Mouse (Mus musculus) bone marrow macrophage, adult 2 months (primary cell): ENCODE measurements around the gene Scn10a. TPM values are rescaled to one million over a fixed set of nuclear protein-coding genes. Genes with fewer than 3 reads are reported as not detected.

Experiments used
- H3K27ac ChIP-seq: 2 replicates; pipeline ENCODE4 v1.5.1; 2012; ENCODE audit warnings: low read depth, low read length; ENCODE audit not compliant: insufficient read depth
- H3K4me1 ChIP-seq: 2 replicates; pipeline ENCODE4 v1.6.1; 2012; ENCODE audit warnings: low read length; ENCODE audit not compliant: control insufficient read depth, insufficient read depth
- H3K4me3 ChIP-seq: 2 replicates; pipeline ENCODE4 v1.5.1; 2012; ENCODE audit warnings: mild to moderate bottlenecking, low read length, moderate library complexity; ENCODE audit not compliant: insufficient read depth
- CTCF ChIP-seq: IDR thresholded peaks from 2 replicates; pipeline ENCODE4 v1.5.1; 2012; ENCODE audit warnings: low read depth, mild to moderate bottlenecking, low read length, moderate library complexity
- POLR2A ChIP-seq: IDR thresholded peaks from 2 replicates; pipeline ENCODE4 v1.6.1; 2012; ENCODE audit warnings: mild to moderate bottlenecking, low read depth, low read length, borderline replicate concordance
- polyA plus RNA-seq: library from polyadenylated mRNA; stranded (reverse); fragments of >200 nt; gene quantifications from 2 replicates; pipeline ENCODE4 v1.2.4, GENCODE M21; 2012; ENCODE audit not compliant: missing spikeins, insufficient read depth, insufficient read length

Gene Scn10a
- polyA plus RNA-seq, 1 experiment: not detected

DNA sequence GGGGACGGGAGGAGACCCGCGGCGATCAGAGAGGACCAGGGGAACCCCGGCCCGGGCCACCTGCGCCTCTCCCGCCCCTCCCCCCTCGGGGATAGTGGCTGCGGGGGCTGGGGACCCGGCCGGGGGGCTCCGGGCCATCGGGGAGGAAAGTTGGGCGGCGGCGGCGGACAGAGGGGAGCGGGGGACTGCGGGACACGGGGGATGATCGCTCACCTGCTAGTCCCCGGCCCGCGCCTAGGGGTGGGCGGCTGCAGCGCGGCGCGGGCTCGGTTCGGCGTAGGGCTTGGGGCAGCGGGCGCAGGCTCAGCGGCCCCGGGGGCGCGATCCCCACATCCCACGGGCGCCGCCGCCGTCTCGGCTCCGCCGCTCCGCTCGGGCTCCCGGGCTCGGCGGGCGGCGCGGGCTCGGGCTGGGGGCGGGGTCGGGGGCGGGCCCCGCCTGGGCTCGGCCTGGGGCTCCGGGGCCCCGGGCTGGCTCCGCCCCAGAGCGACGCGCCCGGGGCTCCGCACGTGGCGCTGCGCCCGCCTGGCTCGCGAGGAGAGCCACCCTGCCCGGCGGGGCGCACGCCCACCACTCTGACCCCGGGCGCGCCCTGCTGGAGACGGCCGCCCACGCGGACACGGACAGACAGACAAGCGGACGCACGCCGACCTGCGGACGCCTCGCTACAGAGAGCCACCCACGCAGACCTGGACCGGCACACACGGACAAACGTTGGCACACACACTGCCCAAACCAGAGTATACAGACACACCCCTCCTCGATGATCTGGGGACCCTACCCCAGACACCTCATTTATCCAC is 140.3 kb downstream of the Scn10a start, which contains the start of gene Scn5a:
Gene Scn5a (minus strand): TSS at position 381 of the 803 bp plus-strand sequence.
- H3K4me1 ChIP-seq: no peaks in the 10 kb centered on the region
- H3K27ac ChIP-seq: no peak within 1 kb of the TSS
- no peak within 1 kb of the TSS for H3K4me3 ChIP-seq
- TF ChIP-seq POLR2A: no peak
- TF ChIP-seq CTCF: no peak

DNA sequence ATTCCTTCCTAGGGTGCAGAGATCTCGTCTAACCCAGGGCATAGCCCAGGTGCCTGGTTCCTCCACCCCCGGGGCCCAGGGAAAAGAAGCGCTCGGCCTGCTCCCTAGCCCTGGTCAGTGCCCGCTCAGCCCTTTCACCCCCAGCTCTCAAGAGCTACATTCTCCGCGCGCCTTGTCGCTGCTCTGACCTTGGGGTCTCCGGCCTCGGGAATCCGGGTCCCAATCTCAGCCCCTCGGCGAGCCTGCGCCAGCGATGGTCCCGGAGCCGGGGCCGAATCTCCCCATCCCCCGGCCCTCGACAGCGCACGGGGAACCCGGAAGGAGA is 140.8 kb downstream of the Scn10a start:
- Histone ChIP-seq H3K4me3 (no peak overlapping the region), H3K4me1 (no peaks in the 10 kb centered on the region), H3K27ac (no peak overlapping the region)
- no peak for TF ChIP-seq POLR2A
- TF ChIP-seq CTCF: no peak

DNA sequence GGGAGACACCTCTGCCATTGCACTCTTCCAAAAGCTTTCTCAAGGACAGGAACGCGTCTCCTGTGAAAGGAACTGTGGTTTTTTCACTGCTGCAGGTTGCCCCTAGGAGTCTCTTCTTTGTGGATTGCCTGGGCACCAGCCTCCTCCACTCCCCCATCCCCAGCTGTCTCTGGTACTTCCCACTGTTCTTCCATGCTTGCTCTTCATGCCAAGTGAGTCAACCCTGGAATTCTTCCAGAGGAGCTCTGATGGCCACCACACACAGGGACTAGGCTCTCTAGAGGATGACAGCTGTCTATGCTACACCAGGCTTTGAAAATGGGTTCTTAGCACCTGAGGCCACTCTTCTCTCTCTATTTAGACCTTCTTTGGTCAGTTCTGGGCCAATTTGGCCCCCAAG is 142.1 kb downstream of the Scn10a start:
- TF ChIP-seq POLR2A (no peak), CTCF (no peak)
- Histone ChIP-seq H3K4me1 (no peaks in the 10 kb centered on the region), H3K4me3 (no peak overlapping the region), H3K27ac (no peak overlapping the region)

DNA sequence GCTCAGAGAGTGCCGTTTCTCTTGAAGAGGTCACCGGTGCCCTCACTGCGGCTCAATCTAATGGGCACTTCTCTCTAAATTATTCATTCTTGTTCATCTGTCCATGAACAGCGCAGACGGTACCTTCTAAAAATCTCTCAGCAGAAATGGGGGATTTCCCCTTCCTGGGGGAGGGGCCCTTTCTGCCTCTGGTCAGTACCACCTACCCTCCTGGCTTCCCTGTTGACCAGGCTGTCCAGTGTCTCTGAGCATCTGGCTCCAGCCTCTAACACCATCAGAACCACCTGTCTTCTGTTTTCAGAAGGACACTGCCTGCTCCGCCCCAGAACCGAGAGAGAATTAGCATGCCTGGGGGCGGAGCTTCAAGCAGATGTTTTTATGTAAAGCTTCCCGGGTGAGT is 143.4 kb downstream of the Scn10a start:
- Histone ChIP-seq H3K4me1 (no peaks in the 10 kb centered on the region), H3K27ac (no peak overlapping the region), H3K4me3 (no peak overlapping the region)
- TF ChIP-seq POLR2A (no peak), CTCF (no peak)

DNA sequence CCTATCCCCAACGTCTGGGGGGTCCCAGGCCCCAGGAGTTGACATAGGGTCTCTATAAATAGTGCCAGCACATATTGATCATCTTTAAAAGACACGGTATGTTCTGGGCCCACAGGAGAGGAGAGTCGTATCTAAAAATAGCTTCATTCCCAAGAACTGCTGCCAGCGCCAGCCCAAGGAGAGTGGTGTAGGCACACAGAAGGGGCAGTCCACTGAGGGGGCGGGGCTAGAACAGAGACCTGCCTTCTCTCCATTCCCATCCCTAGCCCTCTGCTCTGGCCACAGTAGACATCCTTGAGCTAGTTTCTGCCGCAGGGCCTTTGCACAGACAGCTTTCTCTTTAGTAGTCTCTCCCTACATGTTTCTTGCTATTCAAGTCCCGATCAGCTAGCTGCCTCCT is 144.8 kb downstream of the Scn10a start:
- Histone ChIP-seq H3K4me3 (no peak overlapping the region), H3K4me1 (peaks cover 1% of the 10 kb centered on the region; the same call in 1 of the 2 replicates), H3K27ac (no peak overlapping the region)
- TF ChIP-seq POLR2A (no peak), CTCF (no peak)

- H3K4me3 ChIP-seq: no peak overlapping the region
- H3K27ac ChIP-seq: no peak overlapping the region
- TF ChIP-seq CTCF (no peak), POLR2A (no peak)
- H3K4me1 ChIP-seq: peaks cover 11% of the 10 kb centered on the region
These were observed 146.1 kb downstream of the Scn10a start for GRCm38 (mm10) chr9:119573009-119573408.

- no peak overlapping the region for H3K4me3 ChIP-seq
These were observed 147.7 kb downstream of the Scn10a start for GRCm38 (mm10) chr9:119571411-119571888.

GRCm38 (mm10) chr9:119570652-119571051 is 148.5 kb downstream of the Scn10a start:
- no peak for TF ChIP-seq CTCF
- TF ChIP-seq POLR2A: no peak
- H3K27ac ChIP-seq: no peak overlapping the region
- no peak overlapping the region for H3K4me3 ChIP-seq
- H3K4me1 ChIP-seq: peaks cover 11% of the 10 kb centered on the region

More at GRCm38 (mm10) chr9:119571411-119571888, 147.7 kb downstream of the Scn10a start:
- TF ChIP-seq POLR2A: no peak
- no peak for TF ChIP-seq CTCF
- peaks cover 11% of the 10 kb centered on the region for H3K4me1 ChIP-seq
- H3K27ac ChIP-seq: no peak overlapping the region

GRCm38 (mm10) chr9:119568732-119569131 is 150.4 kb downstream of the Scn10a start:
- H3K27ac ChIP-seq: no peak overlapping the region

DNA sequence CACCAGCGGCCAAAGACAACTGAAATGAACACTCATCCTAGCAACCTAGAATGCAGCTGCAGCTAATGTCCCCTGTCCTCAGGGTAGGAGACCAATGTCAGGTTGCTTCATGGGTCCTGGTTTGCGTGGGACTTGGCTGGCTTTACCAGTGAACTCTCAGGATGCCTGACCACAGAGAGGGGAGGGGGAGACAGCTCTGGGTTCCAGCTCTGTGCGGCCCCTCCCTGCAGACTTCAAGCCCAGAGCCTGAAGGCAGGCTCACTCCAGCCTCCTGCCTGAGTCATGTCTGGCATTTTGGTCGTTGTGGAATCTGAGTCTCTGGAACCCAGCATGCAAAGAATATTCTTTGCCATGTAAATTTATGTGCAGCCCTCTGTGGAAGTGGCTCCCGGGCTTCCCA is 151.3 kb downstream of the Scn10a start:
- Histone ChIP-seq H3K4me3 (no peak overlapping the region), H3K27ac (no peak overlapping the region), H3K4me1 (peaks cover 11% of the 10 kb centered on the region)
- TF ChIP-seq POLR2A: no peak
- no peak for TF ChIP-seq CTCF

More at GRCm38 (mm10) chr9:119568732-119569131, 150.4 kb downstream of the Scn10a start:
- H3K4me1 ChIP-seq: peaks cover 11% of the 10 kb centered on the region
- TF ChIP-seq CTCF (no peak), POLR2A (no peak)
- no peak overlapping the region for H3K4me3 ChIP-seq
